Mouse (Mus musculus) Muller cell, postnatal 12 days (primary cell): ENCODE results near the gene Epb41.
A peak's percentile ranks its signal among the peaks of the same experiment; 100 is the strongest.

Source experiments
- DNase-seq: peaks from one replicate; pipeline ENCODE4 v3.0.0-alpha.2; 2015; ENCODE audit errors: inconsistent ontology term

Epb41 gene

DNA sequence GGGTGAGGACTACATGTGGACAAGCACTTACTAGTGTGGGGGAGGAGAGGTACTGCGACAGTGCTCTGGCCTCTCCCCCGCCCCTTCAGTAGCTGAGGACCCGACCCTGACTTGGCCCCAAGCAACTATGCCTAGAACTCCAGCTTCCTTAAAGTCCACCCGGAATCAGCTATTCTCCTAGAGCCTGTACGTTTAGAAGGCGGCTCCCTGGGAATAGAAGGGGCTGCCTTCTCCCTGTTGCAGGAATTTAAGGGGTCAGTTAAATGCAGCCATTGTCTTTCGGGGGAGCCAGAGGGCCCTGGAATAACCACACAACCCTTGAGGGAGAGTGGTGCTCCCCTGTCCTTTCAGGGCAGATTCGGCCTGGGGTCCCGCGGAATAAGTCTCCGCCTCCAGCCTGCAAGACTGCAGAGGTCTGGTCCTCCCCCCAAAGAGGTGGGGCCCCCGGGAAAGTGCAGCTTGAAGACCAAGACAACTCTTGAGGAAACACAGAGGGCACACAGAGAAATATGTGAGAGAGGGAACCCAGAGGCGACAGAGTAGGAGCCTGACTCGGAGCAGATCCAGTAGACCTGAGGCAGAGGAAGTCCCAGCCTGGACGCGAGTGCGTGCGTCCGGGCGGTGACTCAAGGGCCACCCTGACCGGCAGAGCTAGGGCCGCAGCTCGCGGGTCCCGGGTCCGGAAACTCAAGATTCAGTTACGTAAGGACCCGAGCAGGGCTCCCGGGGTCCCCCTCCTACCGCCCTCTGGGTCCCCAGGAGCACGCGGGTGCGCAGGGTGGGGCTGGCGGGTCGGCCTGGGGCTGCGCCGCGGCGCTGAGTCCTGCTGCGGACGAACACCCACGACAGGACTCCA, 816 bp downstream of the Epb41 start, which contains the start of gene Gm10300:
Gene Gm10300, plus strand, starts transcription at position 621 of the 856 bp plus-strand sequence.
- peak; percentile 63 for DNase-seq

GRCm38 (mm10) chr4:132072946-132073345, 2.2 kb downstream of the Epb41 start:
- no peak for DNase-seq

GRCm38 (mm10) chr4:132072156-132072555, 3.0 kb downstream of the Epb41 start:
- no peak for DNase-seq

GRCm38 (mm10) chr4:132071674-132072073, 3.4 kb downstream of the Epb41 start:
- DNase-seq, result no peak

DNA sequence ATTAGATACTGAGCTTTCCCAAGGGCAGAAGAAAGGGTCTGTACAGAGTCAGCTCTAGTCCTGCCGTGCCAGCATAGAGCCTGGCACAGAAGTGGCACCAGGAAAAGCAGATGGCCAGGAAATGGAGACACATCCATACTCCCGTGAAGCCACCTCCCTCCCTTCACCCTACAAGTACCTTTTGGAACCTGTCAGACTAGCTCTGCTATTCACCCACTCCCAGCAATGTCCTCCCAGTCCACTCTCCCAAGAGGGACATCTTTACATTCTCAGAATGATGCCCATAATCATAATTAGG, 7.2 kb downstream of the Epb41 start:
- DNase-seq, result no peak

DNA sequence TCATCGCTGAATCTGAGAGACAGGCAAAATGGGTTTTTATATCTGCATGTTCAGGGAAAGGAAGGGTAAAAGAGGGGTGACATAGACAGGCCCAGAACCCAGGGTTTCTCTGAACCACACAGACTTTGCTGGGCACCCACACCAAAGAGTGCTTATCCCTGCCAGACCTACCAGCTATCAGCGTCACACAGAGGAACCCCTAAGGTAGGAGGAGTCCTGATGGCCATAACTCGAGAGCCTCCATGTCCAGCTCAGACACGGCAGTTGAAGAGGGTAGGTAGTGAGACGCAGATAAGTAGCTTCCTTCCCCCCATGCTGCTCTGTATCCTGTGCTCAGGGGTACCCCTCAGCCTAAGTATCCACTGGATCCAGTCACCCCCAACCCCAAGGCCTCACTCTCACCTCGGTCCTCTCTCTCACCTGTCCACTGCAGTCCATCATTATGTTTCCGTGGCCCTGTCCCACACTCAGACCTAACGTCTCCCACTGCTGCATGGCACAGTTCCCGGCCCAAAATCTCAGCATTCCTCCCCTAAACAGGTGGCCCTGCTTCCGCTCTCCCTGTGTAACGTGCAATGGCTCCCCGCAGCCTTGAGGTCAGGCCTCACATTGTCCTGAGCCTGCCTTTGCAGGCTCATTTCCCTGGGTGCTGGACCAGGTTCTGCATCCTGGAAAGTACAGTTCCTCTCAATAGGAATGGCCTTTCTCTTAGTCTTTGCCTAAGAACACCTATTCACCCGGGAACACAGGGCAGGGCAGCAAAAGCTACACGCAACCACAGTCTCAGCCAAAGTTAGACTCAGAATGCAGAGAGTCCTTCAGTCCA, 7.8 kb downstream of the Epb41 start:
- no peak for DNase-seq

- peak; percentile 78 for DNase-seq
Measured at GRCm38 (mm10) chr4:132066101-132066773, 8.9 kb downstream of the Epb41 start.

DNA sequence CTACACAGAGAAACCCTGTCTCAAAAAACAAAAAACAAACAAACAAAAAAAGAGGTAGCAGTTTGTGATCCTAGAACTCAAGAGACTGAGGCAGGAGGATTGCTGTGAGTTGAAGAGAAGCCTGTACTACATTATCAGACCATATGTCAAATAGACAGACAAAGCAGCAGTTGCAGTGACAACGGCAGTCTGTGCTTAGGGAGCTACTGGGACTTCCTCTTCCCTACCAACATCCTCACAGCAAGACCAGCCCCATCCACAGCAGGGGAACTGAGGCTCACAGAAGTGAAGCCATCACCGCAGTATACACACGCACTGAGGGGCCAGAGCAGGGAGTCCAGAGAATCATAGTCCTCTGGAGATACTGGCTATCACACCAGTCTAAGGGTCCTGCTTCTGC, 9.5 kb downstream of the Epb41 start:
- no peak for DNase-seq

- DNase-seq, result no peak
Measured at GRCm38 (mm10) chr4:132064550-132064949, 10.6 kb downstream of the Epb41 start.

- no peak for DNase-seq
Measured at GRCm38 (mm10) chr4:132062934-132063884, 11.9 kb downstream of the Epb41 start.

DNA sequence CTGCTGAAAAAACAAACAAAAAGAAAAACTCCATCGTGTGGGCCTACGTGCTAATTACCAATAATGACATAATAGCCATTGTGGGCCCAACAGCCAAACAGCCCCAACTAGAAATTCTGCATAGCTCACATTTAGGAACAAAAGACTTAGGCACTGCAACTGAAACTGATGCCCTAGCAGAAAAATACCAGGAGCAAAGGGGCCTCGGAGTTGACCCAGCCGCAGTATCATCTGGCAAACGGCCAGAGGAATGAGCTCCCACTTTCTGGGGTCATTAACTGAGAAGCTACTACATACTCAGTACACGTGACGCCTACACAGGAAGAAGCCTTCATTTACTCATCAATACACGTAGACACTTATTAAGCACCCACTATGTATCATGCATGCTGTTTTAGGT, 12.8 kb downstream of the Epb41 start:
- no peak for DNase-seq

DNA sequence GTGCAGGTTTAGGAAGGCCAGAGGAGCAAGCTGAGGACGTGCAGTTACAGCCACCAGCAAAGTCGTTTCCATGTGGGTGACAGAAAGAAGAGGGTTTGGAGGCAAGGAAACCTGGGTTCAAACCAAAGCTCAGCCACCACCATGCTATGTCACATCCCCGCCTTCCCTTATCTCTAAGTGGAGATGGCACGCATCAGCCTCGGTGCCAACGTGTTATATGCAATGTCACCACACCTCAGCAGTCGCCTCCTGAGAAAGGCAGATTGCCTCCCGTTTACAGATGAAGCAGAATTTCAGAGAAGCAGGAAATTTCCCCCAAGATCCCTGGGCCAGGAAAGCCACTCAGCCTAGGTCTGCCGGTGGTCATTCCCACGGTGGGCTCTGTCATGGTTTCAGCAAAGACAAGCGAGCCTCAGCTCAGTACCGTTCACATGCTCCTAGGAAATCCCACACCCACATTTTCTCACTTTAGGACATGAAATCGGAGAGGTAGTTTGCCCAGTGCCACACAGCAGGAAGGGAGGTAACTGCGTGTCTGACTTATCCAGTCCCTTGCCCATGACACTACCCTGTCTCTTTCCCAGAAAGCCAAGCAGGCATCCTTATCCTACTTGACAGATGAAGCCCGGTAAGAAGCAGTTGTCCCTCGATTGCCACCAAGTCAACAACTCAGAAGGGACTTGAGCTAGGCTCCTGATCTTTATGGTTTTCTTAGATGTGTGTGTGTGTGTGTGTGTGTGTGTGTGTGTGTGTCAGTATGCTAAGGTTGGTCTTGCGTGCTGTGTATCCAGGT, 14.9 kb downstream of the Epb41 start:
- no peak for DNase-seq

DNA sequence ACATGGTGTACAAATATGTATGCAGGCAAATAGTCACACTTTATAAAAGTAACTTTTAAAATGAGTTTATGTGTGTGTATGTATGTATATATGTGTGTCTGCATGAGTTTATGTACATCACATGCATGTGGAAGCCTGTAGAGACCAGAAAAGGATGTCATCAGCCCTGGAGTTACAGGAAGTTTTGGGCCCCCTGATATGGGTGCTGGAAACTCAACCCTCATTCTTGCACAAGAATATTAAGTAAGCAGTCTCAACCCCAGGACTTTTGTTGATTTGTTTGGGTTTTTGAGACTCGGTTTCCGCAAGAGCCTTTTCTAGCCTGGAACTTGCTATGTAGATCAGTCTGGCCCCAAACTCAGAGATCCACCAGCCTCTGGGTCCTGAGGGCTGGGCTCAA, 15.6 kb downstream of the Epb41 start:
- no peak for DNase-seq

DNA sequence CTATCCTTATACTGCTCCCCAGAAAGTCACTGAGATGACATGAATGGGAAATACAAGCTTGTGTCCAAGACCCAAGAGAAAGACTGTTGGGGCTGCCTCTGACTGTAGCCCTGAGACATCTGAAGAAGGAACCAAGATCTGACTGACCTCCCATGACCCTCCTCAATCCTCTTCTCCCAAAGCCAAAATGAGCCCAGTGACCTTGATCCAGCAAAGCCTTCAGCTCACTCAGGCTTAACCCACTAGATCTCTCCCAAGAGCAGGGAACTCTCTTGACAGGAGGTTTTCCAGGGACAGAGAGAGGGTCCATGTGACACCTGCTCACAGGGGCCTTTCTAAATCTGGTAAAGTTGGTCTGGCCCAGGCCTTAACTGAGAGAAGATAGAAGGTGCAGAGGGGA, 17.8 kb downstream of the Epb41 start:
- DNase-seq, result no peak

- no peak for DNase-seq
Measured at GRCm38 (mm10) chr4:132051321-132052275, 23.5 kb downstream of the Epb41 start.

GRCm38 (mm10) chr4:132049549-132050200, 25.4 kb downstream of the Epb41 start:
- DNase-seq, result peak; percentile 35

DNA sequence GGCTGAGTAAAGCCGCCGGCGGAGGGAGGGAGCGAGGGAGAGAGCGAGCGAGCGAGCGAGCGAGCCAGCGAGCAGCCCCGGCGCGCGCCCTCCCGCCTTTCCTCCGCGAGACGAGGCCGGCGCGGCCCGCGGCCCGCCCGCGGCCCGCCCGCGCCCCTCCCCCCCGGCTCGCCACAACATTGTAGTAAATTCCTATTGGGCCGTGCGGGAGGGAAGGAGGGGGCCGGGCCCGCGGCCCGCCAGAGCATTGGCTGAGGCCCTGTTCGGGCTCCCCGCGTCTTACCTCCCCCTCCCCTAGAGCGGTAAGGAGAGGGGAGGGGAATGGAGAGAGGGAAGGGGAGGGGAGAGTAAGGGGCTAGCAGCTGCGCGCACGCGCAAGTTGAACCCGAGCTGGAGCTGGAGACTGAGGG, 26.1 kb downstream of the Epb41 start:
- peak; percentile 98 for DNase-seq
